Mouse (Mus musculus) left cerebral cortex, adult 8-10 months (tissue): ENCODE results near the gene Gucd1. TPM values are rescaled to one million over a fixed set of nuclear protein-coding genes. Genes with fewer than 3 reads are reported as not detected.
"Not testable (repeated sequence)": the region's sequence is repeated elsewhere in the genome, so short reads cannot be mapped to it uniquely, and the experiment has no call there.

Experiments
- DNase-seq, 2 experiments: peaks; one replicate each; pipeline ENCODE4 v3.0.0; 2022; ENCODE audit warnings: low spot score in 2 of 2
- total RNA-seq, 4 experiments: library from RNA; stranded (reverse); gene quantifications; 2 replicates each; pipeline ENCODE4 v1.2.4; 2022

The Gucd1 gene
- total RNA-seq, 4 experiments from 2014 or later, result 14.2 to 19.2 (median 15.2) TPM

GRCm38 (mm10) chr10:75438132-75438810 is 79.5 kb downstream of the Gucd1 start:
- peak in 1 of 2 experiments; percentile 26 for DNase-seq

DNA sequence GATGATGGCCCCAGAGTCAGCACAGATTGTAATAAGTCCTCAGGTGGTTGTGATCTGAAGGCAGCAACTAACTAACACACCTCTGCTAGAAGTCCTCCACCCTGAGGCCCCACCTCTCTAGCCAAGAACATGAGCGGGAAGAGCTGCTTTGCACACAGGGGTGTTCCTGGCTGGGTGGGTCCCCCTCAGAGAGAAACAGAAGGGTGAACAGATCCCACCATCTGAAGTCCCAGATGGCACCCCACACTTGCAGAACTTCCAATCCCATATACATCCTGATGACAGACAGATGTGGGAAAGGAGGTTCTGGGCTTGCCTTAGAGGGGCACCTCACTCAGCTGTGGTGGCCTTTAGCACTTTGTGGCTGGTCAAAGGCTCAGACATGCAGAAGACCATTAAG is 80.5 kb downstream of the Gucd1 start:
- DNase-seq, result no peak

- peak; percentile 40 to 71 for DNase-seq
Measured at GRCm38 (mm10) chr10:75436604-75437217, 81.1 kb downstream of the Gucd1 start.

DNA sequence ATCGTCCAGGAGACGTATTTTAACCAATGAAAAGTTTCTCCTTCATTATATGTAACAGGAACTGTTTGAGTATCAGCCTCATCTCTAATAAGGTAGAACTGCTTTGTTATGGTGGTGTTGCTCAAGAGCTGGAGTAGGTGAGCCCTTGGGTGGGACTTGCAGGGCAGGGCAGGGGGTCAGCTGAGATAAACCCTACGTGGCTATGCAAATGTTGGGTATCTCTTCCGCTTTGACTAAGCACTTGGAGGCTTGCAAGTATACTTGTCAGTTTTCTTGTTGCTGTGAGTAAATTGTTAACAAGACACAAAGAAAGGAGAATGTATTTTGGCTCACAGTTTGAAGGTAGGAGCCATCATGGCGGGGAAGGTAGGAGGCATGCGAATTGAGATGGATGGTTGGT is 87.1 kb downstream of the Gucd1 start:
- DNase-seq, result no peak

GRCm38 (mm10) chr10:75430147-75430537 is 87.6 kb downstream of the Gucd1 start:
- no peak for DNase-seq

DNA sequence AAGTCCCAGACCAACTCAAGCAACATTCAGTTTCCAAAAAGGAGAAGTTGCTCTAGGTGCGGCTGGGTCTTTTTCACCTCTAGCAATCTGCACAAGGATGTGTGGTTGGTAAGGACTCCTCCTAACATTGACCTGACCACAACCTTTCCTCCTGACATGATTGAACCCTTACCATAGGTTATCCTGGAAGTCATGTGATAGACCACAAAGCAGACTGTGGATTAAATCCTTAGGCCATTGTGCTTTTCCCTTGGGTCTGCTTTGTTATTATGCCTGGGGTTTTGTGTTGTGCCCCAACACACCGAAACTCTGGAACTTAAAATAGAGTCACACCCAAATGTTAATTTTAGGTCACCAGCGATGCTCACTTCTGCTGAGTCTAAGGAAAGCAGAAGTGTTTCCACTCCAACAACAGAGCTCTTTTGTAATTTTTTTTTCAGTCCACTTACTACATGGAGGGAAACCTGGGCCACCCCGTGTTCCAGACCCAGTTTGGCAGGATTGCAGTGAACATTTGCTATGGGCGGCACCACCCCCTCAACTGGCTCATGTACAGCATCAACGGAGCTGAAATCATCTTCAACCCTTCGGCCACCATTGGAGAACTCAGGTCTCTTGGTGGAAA is 88.1 kb downstream of the Gucd1 start:
- DNase-seq, result peak in 1 of 2 experiments; percentile 37

GRCm38 (mm10) chr10:75429004-75429380 is 88.8 kb downstream of the Gucd1 start:
- DNase-seq, result no peak

DNA sequence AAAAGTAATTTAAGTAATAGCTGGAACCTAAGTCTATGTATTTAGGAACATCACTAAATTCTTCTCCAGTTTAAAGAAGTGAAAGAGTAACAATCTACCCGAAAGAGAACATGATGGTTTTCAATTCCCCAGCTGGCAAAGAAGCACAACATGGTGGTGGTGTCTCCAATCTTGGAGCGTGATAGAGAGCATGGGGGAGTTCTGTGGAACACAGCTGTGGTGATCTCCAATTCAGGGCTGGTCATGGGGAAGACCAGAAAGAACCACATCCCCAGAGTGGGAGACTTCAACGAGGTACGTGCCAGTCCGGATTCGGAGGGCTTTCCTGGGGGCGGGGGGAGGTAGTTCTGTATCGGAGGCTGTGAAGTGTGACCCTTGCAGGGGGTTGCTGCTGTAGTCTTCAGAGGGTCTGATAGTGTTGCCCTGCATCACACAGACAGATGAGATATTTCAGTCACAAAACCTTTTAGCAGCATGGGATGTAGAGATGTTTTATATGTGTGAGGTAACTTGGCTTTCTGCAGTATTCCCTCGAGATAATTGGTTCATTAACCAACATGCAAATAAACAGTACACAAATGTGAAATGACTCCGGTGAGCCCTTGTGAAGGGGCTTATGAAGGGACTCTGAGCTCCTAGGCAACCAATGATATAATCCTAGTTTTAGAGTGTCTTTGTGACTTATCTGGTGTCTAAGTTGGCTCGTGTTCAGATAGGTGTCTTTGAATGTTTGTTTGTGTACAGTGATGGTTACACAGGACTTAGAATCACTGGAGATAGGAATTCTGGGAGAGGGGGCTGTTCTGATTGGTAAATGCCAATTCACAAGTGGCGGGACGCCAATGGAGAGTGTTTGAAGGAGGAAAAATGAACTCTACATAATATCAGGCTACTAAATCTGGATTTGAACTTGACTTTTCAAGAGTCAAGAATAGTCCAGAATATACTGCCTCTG is 89.4 kb downstream of the Gucd1 start:
- DNase-seq, result no peak

DNA sequence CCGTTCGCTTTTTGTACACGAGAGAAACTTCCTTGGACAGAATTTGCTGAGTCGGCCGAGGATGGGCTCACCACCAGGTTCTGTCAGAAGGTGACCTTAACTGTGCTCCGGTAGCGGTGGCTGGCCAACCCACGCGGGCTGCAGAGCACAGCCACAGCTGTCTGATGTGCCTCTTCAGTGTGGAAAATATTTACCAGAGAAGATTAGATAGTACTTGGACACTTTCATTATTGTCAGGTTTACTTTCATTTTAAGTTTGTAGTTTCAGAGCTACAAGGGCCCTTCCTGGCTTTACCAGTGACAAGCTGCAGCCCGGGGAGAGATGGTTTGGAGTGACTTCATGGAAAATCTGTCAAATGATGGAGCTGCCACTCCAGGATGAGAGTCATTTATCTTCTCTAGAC is 93.3 kb downstream of the Gucd1 start:
- DNase-seq, result no peak

- DNase-seq, result no peak
Measured at GRCm38 (mm10) chr10:75418747-75419146, 99.0 kb downstream of the Gucd1 start.

- no peak for DNase-seq
Measured at GRCm38 (mm10) chr10:75417363-75418042, 100.3 kb downstream of the Gucd1 start.

DNA sequence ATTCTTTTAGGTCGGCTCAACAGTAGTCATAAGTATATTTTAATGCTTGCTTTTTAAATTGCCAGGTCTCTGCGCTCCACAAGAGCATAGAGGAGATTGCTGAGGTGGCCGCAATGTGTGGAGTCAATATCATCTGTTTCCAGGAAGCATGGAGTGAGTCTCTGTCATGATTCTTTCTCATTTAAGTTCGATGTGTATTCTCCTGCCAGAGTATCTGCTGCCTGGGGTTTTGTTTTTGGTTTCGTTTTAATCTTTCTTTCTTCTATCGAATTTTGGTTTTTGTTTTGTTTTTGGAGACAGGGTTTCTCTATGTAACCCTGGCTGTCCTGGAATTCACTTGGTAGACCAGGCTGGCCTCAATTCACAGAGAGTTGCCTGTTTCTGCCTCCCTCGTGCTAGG is 102.8 kb downstream of the Gucd1 start:
- DNase-seq, result no peak

DNA sequence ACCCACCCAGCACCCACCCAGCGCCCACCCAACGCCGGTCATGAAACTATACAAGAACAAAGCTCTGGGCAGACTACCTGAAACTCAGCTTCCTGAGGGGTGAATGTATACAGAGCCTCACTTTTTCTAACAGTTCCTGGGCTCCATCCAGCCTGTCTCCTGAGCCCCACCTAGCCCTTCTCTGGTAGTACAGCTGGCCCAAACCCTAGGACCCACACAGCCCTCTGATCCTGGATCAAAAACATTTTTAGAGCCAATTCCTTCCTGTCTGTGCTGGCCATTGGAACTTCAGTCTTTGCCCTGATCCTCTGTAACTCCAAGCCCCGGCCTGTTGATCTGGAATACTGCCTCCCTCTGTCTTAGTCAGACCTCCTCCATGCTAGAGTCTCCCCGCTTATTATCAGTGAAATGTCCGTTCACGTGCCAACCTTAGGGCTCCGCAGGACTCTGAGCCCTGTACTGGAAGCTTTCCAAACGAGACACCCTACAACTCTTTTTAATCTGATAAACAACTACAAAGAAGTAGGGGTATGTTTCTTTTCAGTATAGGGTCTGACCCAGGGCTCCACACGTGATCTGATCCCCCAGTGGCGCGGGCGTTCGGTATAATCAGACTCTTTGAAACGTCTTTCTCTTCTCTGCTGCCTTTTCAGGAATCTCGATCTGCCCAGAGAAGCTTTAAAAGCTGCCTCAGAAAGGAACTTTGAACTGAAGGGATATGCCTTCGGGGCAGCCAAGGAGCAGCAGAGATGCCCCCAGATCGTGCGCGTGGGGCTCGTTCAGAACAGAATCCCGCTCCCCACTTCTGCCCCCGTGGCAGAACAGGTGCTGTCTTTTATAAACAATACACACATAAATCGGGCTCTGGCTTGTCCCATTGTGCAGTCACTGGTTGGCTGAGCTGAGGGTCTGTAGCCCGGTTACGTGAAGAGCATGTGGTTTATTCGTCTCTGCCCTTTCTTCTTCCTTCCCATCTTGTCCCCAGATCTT is 105.4 kb downstream of the Gucd1 start:
- no peak for DNase-seq

DNA sequence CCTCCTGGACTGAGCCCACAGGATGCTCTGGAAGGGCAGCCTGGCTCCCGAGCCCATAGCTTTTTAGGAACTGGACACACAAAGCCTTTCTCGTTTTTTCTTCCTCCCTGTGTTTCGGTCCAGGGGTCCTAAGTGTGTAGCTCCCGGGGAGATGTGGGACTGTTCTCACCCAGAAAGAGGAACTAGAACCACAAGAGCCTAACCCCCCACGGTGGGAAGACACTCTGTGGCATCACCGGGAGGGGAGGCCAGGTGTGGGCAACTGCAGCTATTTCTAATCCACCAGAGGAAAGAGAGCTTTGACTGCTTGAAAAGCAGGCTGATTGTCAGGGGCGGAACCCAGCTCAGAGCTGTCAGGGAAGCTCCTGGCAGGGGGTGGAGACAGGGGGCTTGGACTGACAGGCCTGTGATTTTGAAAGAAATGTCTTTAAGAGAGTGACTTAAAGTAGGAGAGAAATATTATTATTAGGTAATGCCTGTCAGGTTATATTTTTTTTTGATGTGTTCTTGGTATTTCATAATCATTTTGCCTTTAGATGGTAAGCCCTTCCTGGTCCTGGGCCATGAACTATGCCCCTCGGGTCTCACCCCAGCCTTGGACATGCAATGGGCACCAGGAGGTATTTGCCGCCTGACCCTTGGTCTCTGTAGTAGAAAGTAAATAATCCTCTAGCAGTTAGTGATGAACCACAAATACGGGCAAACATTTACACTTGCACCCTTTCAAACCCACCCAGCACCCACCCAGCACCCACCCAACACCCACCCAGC is 106.2 kb downstream of the Gucd1 start:
- DNase-seq, result not testable (repeated sequence)

DNA sequence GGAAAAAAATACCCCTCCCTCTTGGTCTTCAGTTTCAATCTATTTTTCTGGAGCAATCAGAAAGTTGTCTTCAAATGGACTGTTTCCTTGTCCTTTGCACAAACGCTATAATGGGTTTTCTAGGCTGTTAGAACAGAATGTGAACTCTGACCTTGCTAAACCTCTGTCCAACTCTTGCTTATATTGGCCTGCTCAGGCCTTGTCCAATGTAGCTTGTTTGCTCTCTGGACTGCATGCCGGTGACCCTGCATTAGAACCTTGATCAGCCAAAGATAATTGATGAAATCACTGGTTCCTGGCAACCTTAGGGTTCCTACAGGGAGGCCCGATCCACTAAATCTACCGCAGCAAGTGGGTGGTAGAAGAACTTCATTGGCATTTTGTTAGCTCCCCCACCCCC is 110.0 kb downstream of the Gucd1 start:
- DNase-seq, result no peak

DNA sequence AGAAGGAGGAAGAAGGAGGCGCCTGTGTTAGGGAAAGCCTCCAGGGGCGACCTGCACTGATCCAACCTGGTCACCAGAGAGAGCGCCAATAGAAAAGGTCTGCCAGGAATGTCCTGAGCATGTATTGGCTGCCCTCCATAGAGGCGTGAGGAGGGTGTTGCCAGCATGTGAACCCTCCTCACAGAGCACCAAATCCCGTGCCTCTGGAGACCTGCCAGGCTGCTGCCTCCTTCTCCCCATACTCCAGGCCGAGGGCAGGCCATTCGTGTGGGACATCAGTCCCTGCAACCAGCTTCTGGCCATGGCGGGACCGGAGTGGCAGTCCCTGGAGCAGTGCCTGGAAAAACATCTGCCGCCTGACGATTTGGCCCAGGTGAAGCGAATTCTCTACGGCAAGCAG is 111.0 kb downstream of the Gucd1 start:
- DNase-seq, result no peak

- DNase-seq, result no peak
Measured at GRCm38 (mm10) chr10:75405916-75406315, 111.9 kb downstream of the Gucd1 start.

- no peak for DNase-seq
Measured at GRCm38 (mm10) chr10:75400958-75401357, 116.8 kb downstream of the Gucd1 start, which contains the start of gene Upb1. TSS of gene Upb1 (plus strand) at chr10:75401115.

GRCm38 (mm10) chr10:75396966-75397365 is 120.8 kb downstream of the Gucd1 start:
- DNase-seq, result no peak
